Mouse (Mus musculus): ENCODE measurements around the gene Itprid1.

GRCm38 (mm10) chr6:55806537-55806936, 30.2 kb upstream of the Itprid1 start:
- TF ChIP-seq ZNF384 (IDR thresholded peaks at IDR 0.05; ENCODE audit: low read depth, low read length) (no peak), ZC3H11A (IDR thresholded peaks at IDR 0.05; ENCODE audit: borderline replicate concordance, low read depth, low read length) (no peak), HCFC1 (IDR thresholded peaks at IDR 0.05; ENCODE audit: borderline replicate concordance, insufficient read depth, low read length) (no peak)

All from ES-E14 (cell line).